Mouse (Mus musculus) kidney, adult 8-10 months (tissue): ENCODE data around the gene Scrn1.
A peak's percentile ranks its signal among the peaks of the same experiment; 100 is the strongest.

Source experiments
- DNase-seq, 2 experiments: peaks; one replicate each; pipeline ENCODE4 v3.0.0; 2022

Gene Scrn1

GRCm38 (mm10) chr6:54471866-54472265 is 94.4 kb downstream of the Scrn1 start:
- DNase-seq: no peak

DNA sequence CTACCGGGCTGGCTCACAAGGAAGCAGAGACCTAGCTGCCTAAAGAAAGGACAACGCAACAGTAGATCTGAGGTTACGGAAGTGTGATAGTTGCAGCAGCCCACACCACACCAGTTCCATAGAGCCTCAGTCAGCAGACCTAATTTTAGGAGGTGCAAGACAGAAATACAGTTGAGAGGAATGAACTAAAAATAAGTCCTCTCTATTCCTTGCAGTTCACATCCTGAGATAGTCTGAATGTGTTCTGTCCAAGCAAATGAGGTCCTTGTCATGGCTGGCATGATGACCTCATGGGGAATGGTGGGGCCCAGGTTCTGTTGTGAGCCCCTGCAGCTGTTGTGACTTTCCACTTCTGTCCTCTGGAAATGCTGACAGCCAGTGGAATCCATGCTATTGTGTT is 98.9 kb downstream of the Scrn1 start:
- no peak for DNase-seq

- no peak for DNase-seq
These were observed 101.4 kb downstream of the Scrn1 start for GRCm38 (mm10) chr6:54464926-54465325.

DNA sequence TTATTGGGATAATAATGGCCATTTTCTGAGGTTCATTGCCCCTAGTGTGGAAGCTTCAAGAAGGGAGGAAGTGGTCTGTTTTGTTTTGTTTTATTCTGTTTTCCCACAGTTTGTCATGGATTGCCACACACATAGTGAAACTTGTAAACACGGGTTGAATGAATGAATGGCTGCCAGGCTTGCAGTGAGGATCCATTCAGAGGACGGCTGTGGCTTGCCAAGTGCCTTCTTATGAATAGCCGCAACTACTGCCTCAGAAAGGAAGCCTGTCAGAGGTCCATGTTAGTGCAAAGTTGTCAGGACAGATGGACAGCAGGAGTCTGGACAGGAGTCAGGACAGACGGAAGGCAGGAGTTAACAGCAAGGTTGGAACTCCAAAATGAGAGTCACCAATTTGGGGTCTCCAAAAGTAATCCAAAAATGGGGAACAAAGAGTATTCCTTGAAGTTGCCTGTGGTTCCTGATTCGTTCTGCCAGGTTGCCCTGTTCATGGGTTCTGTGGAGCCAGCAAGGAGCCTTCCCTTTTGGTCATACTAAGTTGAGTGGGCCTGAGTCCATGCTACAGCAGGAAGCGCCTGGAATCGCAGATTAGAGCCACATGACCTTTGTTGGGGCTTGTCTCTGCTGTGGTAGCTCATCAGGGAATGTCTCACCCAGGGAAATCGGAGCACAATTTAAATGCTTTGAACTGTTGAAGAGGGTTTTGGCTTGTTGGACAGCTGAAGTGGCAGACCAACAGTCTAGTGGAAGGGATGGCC is 102.4 kb downstream of the Scrn1 start:
- DNase-seq: no peak

DNA sequence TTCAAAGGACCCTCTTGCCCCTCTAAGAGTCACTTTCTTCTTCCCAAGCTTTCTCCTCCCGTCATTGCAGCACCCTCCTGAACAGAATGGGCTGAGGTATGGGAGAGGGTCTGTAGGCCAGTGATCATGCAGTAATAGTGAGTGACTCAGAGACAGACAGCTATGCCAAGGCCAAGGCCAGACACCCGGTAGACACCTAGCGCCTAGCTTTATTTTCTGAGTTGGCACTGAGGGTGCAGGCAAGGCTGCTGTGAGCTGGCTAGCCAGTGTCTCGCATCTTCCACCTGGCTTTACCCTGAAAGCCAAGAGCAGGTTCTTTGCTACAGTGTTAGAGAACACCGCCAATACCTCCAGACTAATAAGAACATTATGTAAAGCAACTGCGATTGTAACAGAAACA is 103.5 kb downstream of the Scrn1 start:
- no peak for DNase-seq

- peak; percentile 30 to 33 for DNase-seq
These were observed 105.2 kb downstream of the Scrn1 start for GRCm38 (mm10) chr6:54460915-54461671.

DNA sequence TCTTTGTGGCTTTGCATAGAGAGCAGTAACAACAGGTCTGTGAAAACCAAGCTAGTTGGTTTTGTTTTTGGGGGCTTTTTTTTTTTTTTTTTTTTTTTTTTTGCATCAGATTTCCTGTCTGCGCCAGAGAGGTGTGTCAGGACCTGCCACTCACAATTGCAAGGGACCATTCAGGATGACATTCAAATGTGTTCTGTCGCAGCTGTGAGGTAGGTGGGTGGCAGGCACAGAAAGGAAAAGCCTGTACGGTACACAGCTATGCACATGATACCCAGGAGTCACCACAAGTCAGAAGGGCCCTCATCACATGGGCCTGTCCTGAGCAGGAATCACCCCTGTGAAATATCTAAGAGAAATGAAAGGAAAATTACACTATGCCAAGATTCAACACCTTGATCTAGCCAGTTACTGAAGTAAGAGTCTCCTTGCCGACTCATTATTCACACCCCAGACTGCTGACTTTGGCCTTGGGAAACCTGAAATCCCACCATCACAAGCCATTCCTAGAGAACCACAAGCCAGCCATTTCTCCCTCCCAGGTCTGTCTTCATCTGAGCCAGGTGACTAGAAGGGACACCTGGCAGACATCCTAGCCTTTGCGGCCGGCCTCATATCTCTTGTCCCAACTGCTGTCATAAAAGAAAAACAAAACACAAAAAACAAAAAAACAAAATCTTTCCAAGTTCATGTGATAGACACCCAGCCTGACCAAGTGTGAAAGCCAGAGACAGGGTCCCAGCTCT is 105.9 kb downstream of the Scrn1 start:
- no peak for DNase-seq

DNA sequence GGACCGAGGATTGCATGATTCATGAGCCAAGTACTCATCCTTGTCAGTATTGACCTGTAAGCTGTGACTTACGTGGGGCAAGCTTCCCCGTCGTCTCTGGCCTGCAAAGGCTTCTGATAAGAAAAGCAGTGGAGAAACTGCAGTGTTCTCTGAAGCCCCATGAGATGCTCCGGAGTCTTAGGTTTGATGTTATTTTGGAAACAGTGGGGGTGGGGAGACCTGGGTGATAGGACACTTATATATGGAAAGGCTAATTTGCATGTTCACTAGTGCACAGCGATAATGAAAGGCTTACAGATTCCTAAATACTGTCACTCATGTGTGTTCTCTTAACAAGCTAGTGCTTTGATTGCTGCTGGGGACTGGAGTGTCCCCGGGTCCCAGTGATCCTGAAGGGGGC is 106.6 kb downstream of the Scrn1 start:
- DNase-seq: no peak
